Mouse (Mus musculus) layer of hippocampus, postnatal 25 days (tissue): ENCODE results near the gene Npnt. TPM values are rescaled to one million over a fixed set of nuclear protein-coding genes. Genes with fewer than 3 reads are reported as not detected.

Experiments
- DNase-seq, 2 experiments: peaks; one replicate each; pipeline ENCODE4 v3.0.0; 2022; ENCODE audit warnings: mixed read lengths in 2 of 2, low spot score in 1 of 2; ENCODE audit errors: extremely low spot score in 1 of 2
- total RNA-seq, 2 experiments: library from RNA; stranded (reverse); gene quantifications; 2 replicates each; pipeline ENCODE4 v1.2.3; 2021

Npnt gene
- total RNA-seq, 2 experiments from 2014 or later = 17.3 to 18.0 TPM

- DNase-seq = no peak
Observed at GRCm38 (mm10) chr3:132940181-132940990, 9.7 kb downstream of the Npnt start.

GRCm38 (mm10) chr3:132939006-132939405 is 11.1 kb downstream of the Npnt start:
- no peak for DNase-seq

- no peak for DNase-seq
Observed at GRCm38 (mm10) chr3:132934649-132935048, 15.4 kb downstream of the Npnt start.

- no peak for DNase-seq
Observed at GRCm38 (mm10) chr3:132931526-132931925, 18.6 kb downstream of the Npnt start.

- no peak for DNase-seq
Observed at GRCm38 (mm10) chr3:132929866-132930265, 20.2 kb downstream of the Npnt start.

GRCm38 (mm10) chr3:132928186-132928585 is 21.9 kb downstream of the Npnt start:
- no peak for DNase-seq

- DNase-seq = no peak
Observed at GRCm38 (mm10) chr3:132919798-132920197, 30.3 kb downstream of the Npnt start.

GRCm38 (mm10) chr3:132919240-132919639 is 30.9 kb downstream of the Npnt start:
- DNase-seq = no peak

GRCm38 (mm10) chr3:132917356-132918090 is 32.6 kb downstream of the Npnt start:
- no peak for DNase-seq

GRCm38 (mm10) chr3:132915661-132916060 is 34.4 kb downstream of the Npnt start:
- no peak for DNase-seq

GRCm38 (mm10) chr3:132912420-132912819 is 37.7 kb downstream of the Npnt start:
- no peak for DNase-seq

- DNase-seq = no peak
Observed at GRCm38 (mm10) chr3:132911716-132912115, 38.4 kb downstream of the Npnt start.

GRCm38 (mm10) chr3:132910727-132911126 is 39.4 kb downstream of the Npnt start:
- DNase-seq = no peak

GRCm38 (mm10) chr3:132909736-132910135 is 40.4 kb downstream of the Npnt start:
- DNase-seq = no peak

GRCm38 (mm10) chr3:132907506-132908203 is 42.4 kb downstream of the Npnt start:
- no peak for DNase-seq

GRCm38 (mm10) chr3:132905224-132905930 is 44.7 kb downstream of the Npnt start:
- DNase-seq = no peak

GRCm38 (mm10) chr3:132903386-132903785 is 46.7 kb downstream of the Npnt start:
- DNase-seq = no peak

- DNase-seq = no peak
Observed at GRCm38 (mm10) chr3:132902921-132903320, 47.2 kb downstream of the Npnt start.

- DNase-seq = no peak
Observed at GRCm38 (mm10) chr3:132902206-132902605, 47.9 kb downstream of the Npnt start.

- no peak for DNase-seq
Observed at GRCm38 (mm10) chr3:132897891-132898290, 52.2 kb downstream of the Npnt start.
